ENCODE assay signal across 8 mouse cellular contexts in genomic region chr5:74161297-74161926, GRCm38 (mm10). TPM values are rescaled to one million over a fixed set of nuclear protein-coding genes. Genes with fewer than 3 reads are reported as not detected.
A peak's percentile ranks its signal among the peaks of the same experiment; 100 is the strongest.
DNase-seq lines count a peak whose midpoint lies in the region; ATAC-seq and TF ChIP-seq lines count a peak whose summit lies in the region.
"Had no signal": no experiment of that assay in that cellular context is flagged by ENCODE, and none has a peak within 500 bp of the region (broad histone marks: within the 10 kb centered on the region; RNA-seq: fewer than 3 reads in every experiment).

No protein-coding gene starts in this region.

- H3K4me2 ChIP-seq in hindbrain, embryonic 13.5 days = peak overlapping the region; percentile 39
- peak overlapping the region; percentile 50 for H3K4me2 ChIP-seq in limb, embryonic 14.5 days (replicated peaks; ENCODE audit: low read depth, low read length, severe bottlenecking)
- H3K4me2 ChIP-seq in neural tube, embryonic 14.5 days (ENCODE audit: low read depth, low read length) = 0 out of 2 replicates have a peak overlapping the region, but pooled peaks have one; percentile 11

- DNase-seq in adrenal gland, postnatal 25 days = peak; percentile 11
- DNase-seq in limb, embryonic 14.5 days (ENCODE audit: low spot score) = peak; percentile 94
- DNase-seq in spleen, postnatal 10 days (ENCODE audit: low spot score in 2 of 2) = no peak

- peak; percentile 63; the same call in 1 of the 2 replicates for ATAC-seq in hindbrain, embryonic 13.5 days (ENCODE audit: low FRiP score)
- ATAC-seq in limb, embryonic 14.5 days (ENCODE audit: low FRiP score, low read depth) = peak; percentile 89
- ATAC-seq in neural tube, embryonic 14.5 days (ENCODE audit: low read depth) = peak; percentile 38; the same call in 1 of the 2 replicates
- no peak for ATAC-seq in megakaryocyte-erythroid progenitor cell, adult 5-6 weeks (replicated peaks; ENCODE audit: low FRiP score, low TSS enrichment, poor library complexity, severe bottlenecking)

- H3K9me3 ChIP-seq in hindbrain, embryonic 13.5 days = no peaks in the 10 kb centered on the region
- peaks cover 5% of the 10 kb centered on the region; the same call in 1 of the 2 replicates for H3K9me3 ChIP-seq in limb, embryonic 14.5 days (ENCODE audit: control insufficient read depth, low read length)
- H3K9me3 ChIP-seq in neural tube, embryonic 14.5 days (ENCODE audit: control insufficient read depth, low read length) = no peaks in the 10 kb centered on the region

- no peak for TF ChIP-seq CTCF in embryonic fibroblast, embryonic 13.5 days (IDR thresholded peaks at IDR 0.05; ENCODE audit: borderline replicate concordance, insufficient read depth, low read length)

- TF ChIP-seq POLR2A in embryonic fibroblast, embryonic 13.5 days (IDR thresholded peaks at IDR 0.05; ENCODE audit: low read depth, low read length) = no peak
- no peak for TF ChIP-seq POLR2A in limb, embryonic 14.5 days (IDR thresholded peaks at IDR 0.05; ENCODE audit: borderline replicate concordance, extremely low read depth, insufficient read depth, insufficient read length)

- H3K27ac ChIP-seq in embryonic fibroblast, embryonic 13.5 days (ENCODE audit: insufficient read depth, low read length) = peak overlapping the region; percentile 21
- peak overlapping the region; percentile 37 for H3K27ac ChIP-seq in hindbrain, embryonic 13.5 days
- H3K27ac ChIP-seq in limb, embryonic 14.5 days (replicated peaks; ENCODE audit: low read depth, low read length) = peak overlapping the region; percentile 70
- H3K27ac ChIP-seq in neural tube, embryonic 14.5 days (ENCODE audit: low read depth, low read length) = no peak overlapping the region

- H3K4me3 ChIP-seq in embryonic fibroblast, embryonic 13.5 days (ENCODE audit: insufficient read depth, low read length) = no peak overlapping the region
- H3K4me3 ChIP-seq in hindbrain, embryonic 13.5 days = peak overlapping the region; percentile 8; the same call in 1 of the 2 replicates
- H3K4me3 ChIP-seq in limb, embryonic 14.5 days (replicated peaks; ENCODE audit: low read length) = peak overlapping the region; percentile 19
- no peak overlapping the region for H3K4me3 ChIP-seq in neural tube, embryonic 14.5 days (ENCODE audit: low read depth, low read length)
- H3K4me3 ChIP-seq: myocyte had no signal

- H3K36me3 ChIP-seq in hindbrain, embryonic 13.5 days = no peaks in the 10 kb centered on the region
- no peaks in the 10 kb centered on the region for H3K36me3 ChIP-seq in limb, embryonic 14.5 days (ENCODE audit: control insufficient read depth, insufficient read depth, low read length)
- H3K36me3 ChIP-seq in neural tube, embryonic 14.5 days (ENCODE audit: control insufficient read depth, insufficient read depth, low read length) = no peaks in the 10 kb centered on the region

- 0 out of 2 replicates have a peak, but pooled peaks cover 2% of the 10 kb centered on the region for H3K27me3 ChIP-seq in hindbrain, embryonic 13.5 days
- no peaks in the 10 kb centered on the region for H3K27me3 ChIP-seq in limb, embryonic 14.5 days (ENCODE audit: control insufficient read depth, insufficient read depth, low read length)
- no peaks in the 10 kb centered on the region for H3K27me3 ChIP-seq in neural tube, embryonic 14.5 days (ENCODE audit: control insufficient read depth, insufficient read depth, low read length)

- peaks cover 11% of the 10 kb centered on the region for H3K4me1 ChIP-seq in embryonic fibroblast, embryonic 13.5 days (ENCODE audit: control insufficient read depth, insufficient read depth, low read length)
- peaks cover 14% of the 10 kb centered on the region for H3K4me1 ChIP-seq in hindbrain, embryonic 13.5 days (replicated peaks)
- H3K4me1 ChIP-seq in limb, embryonic 14.5 days (ENCODE audit: control insufficient read depth, insufficient read depth, low read length) = peaks cover 33% of the 10 kb centered on the region
- H3K4me1 ChIP-seq in neural tube, embryonic 14.5 days (ENCODE audit: control insufficient read depth, insufficient read depth, low read length) = peaks cover 3% of the 10 kb centered on the region; the same call in 1 of the 2 replicates

- 20% methylated on average over 15 of the region's 15 CpGs for WGBS in hindbrain, embryonic 13.5 days
- WGBS in limb, embryonic 14.5 days = 9% methylated on average over 15 of the region's 15 CpGs
- WGBS in neural tube, embryonic 14.5 days = 36% methylated on average over 15 of the region's 15 CpGs

- H3K9ac ChIP-seq in hindbrain, embryonic 13.5 days = peak overlapping the region; percentile 36; the same call in 1 of the 2 replicates
- peak overlapping the region; percentile 29 for H3K9ac ChIP-seq in limb, embryonic 14.5 days (ENCODE audit: low read depth, low read length, severe bottlenecking)
- 0 out of 2 replicates have a peak overlapping the region, but pooled peaks have one; percentile 12 for H3K9ac ChIP-seq in neural tube, embryonic 14.5 days (replicated peaks; ENCODE audit: low read depth, low read length)

RNA-seq across cellular contexts. Expression of gene Rasl11b, which starts 33.7 kb away (rescaled TPM):
- 14.7 and 20.1 TPM in 2 replicates for total RNA-seq in adrenal gland, postnatal 25 days (2021)
- 13.9 and 22.0 TPM in 2 replicates for polyA plus RNA-seq in embryonic fibroblast, embryonic 13.5 days (2011; ENCODE audit: insufficient read length, low read depth, missing spikeins)
- polyA plus RNA-seq in hindbrain, embryonic 13.5 days (2015; fragmentation: Nextera tagmentation; extraction: Ambion mirVana) = 20.3 and 23.3 TPM in 2 replicates
- 111 and 146 TPM in 2 replicates for polyA plus RNA-seq in limb, embryonic 14.5 days (2012; rRNA removed)
- polyA plus RNA-seq in limb, embryonic 14.5 days (2014; fragmentation: Nextera tagmentation; extraction: Ambion mirVana) = 102 and 116 TPM in 2 replicates
- 9.9 and 14.9 TPM in 2 replicates for polyA plus RNA-seq in neural tube, embryonic 14.5 days (2014; fragmentation: Nextera tagmentation; extraction: Ambion mirVana)
- total RNA-seq in megakaryocyte-erythroid progenitor cell, adult 5-6 weeks (2014; fragmentation: Nextera tagmentation) = not detected in 2 replicates
- 0.14 TPM in 1 of 2 replicates, not detected in the other for total RNA-seq in megakaryocyte-erythroid progenitor cell, adult 5-6 weeks (2017)

Comparison
In these comparisons a context has a peak if more than half of its experiments do, and no peak if none do; other contexts are left out.
1. DNase-seq: peak in adrenal gland, postnatal 25 days (single experiment) and limb, embryonic 14.5 days (single experiment); none in spleen, postnatal 10 days (0 of 2).
2. H3K4me3 ChIP-seq: peak in hindbrain, embryonic 13.5 days (single experiment) and limb, embryonic 14.5 days (single experiment); none in embryonic fibroblast, embryonic 13.5 days (single experiment) and neural tube, embryonic 14.5 days (single experiment).
3. Peak in every context shown above with its lines, with median percentiles within 50 percentile points of each other: H3K4me2 ChIP-seq and H3K9ac ChIP-seq.